Mouse (Mus musculus) v-Abl transformed pro-B cells (cell line): ENCODE data around the gene Hist1h4d.

Source experiments
- in situ Hi-C, 2 experiments: fragments of 400-800 bp; cut with MboI; formaldehyde crosslinking; loops; one replicate each; pipeline ENCODE4 v1.15.1; 2025; ENCODE audit not compliant: unreplicated experiment in 2 of 2

The Hist1h4d gene

GRCm38 (mm10) chr13:23571504-23572217, 9.7 kb upstream of the Hist1h4d start:
- in situ Hi-C loops: loop anchor here in 1 of 2 experiments (25.0 kb wide), 1 partner anchor 841 kb away; no protein-coding TSS in a partner anchor

GRCm38 (mm10) chr13:23572218-23573033, 9.0 kb upstream of the Hist1h4d start:
- in situ Hi-C loops: loop anchor here in 1 of 2 experiments (25.0 kb wide), 1 partner anchor 840 kb away; no protein-coding TSS in a partner anchor

- in situ Hi-C loops: loop anchor here in 1 of 2 experiments (25.0 kb wide), 1 partner anchor 839 kb away; no protein-coding TSS in a partner anchor
These were observed 8.1 kb upstream of the Hist1h4d start for GRCm38 (mm10) chr13:23573034-23573897.

- in situ Hi-C loops: loop anchor here in 1 of 2 experiments (25.0 kb wide), 1 partner anchor 838 kb away; no protein-coding TSS in a partner anchor
These were observed 7.4 kb upstream of the Hist1h4d start, which contains the start of the genes Hist1h2bf and Hist1h2ad for GRCm38 (mm10) chr13:23573898-23574524. Hist1h2bf (minus strand) TSS chr13:23574196. Hist1h2ad (plus strand) TSS chr13:23574381.

- in situ Hi-C loops: loop anchor here (25.0 kb wide), 3 partner anchors 338 to 1787 kb away; partner anchors contain the start of genes Hist1h1b (in 1 of the 2), Hist1h2an (in 1 of the 2), Hist1h2bp (in 1 of the 2) and Hist1h3i (in 1 of the 2)
These were observed 6.7 kb upstream of the Hist1h4d start for GRCm38 (mm10) chr13:23574546-23575170.

GRCm38 (mm10) chr13:23575271-23575851, 6.0 kb upstream of the Hist1h4d start, which contains the start of gene Hist1h3d:
Hist1h3d (plus strand) TSS chr13:23575763.
- in situ Hi-C loops: loop anchor here (25.0 kb wide), 2 partner anchors 337 to 1788 kb away; partner anchors contain the start of genes Hist1h1b (in 1 of the 2), Hist1h2an (in 1 of the 2), Hist1h2bp (in 1 of the 2) and Hist1h3i (in 1 of the 2)

- in situ Hi-C loops: loop anchor here (25.0 kb wide), 2 partner anchors 336 to 1789 kb away; partner anchors contain the start of genes Hist1h1b (in 1 of the 2), Hist1h2an (in 1 of the 2), Hist1h2bp (in 1 of the 2) and Hist1h3i (in 1 of the 2)
These were observed 5.5 kb upstream of the Hist1h4d start for GRCm38 (mm10) chr13:23575864-23576313.

- in situ Hi-C loops: loop anchor here (25.0 kb wide), 2 partner anchors 336 to 1789 kb away; partner anchors contain the start of genes Hist1h1b (in 1 of the 2), Hist1h2an (in 1 of the 2), Hist1h2bp (in 1 of the 2) and Hist1h3i (in 1 of the 2)
These were observed 5.0 kb upstream of the Hist1h4d start for GRCm38 (mm10) chr13:23576351-23576881.

- in situ Hi-C loops: loop anchor here (25.0 kb wide), 2 partner anchors 335 to 1790 kb away; partner anchors contain the start of genes Hist1h1b (in 1 of the 2), Hist1h2an (in 1 of the 2), Hist1h2bp (in 1 of the 2) and Hist1h3i (in 1 of the 2)
These were observed 4.3 kb upstream of the Hist1h4d start for GRCm38 (mm10) chr13:23576906-23577639.

GRCm38 (mm10) chr13:23577835-23578234, 3.6 kb upstream of the Hist1h4d start:
- in situ Hi-C loops: loop anchor here (25.0 kb wide), 2 partner anchors 334 to 1791 kb away; partner anchors contain the start of genes Hist1h1b (in 1 of the 2), Hist1h2an (in 1 of the 2), Hist1h2bp (in 1 of the 2) and Hist1h3i (in 1 of the 2)

- in situ Hi-C loops: loop anchor here (25.0 kb wide), 2 partner anchors 330 to 1795 kb away; partner anchors contain the start of genes Hist1h1b (in 1 of the 2), Hist1h2an (in 1 of the 2), Hist1h2bp (in 1 of the 2) and Hist1h3i (in 1 of the 2)
These were observed 1.0 kb downstream of the Hist1h4d start for GRCm38 (mm10) chr13:23582219-23583056.

- in situ Hi-C loops: loop anchor here (25.0 kb wide), 2 partner anchors 329 to 1796 kb away; partner anchors contain the start of genes Hist1h1b (in 1 of the 2), Hist1h2an (in 1 of the 2), Hist1h2bp (in 1 of the 2) and Hist1h3i (in 1 of the 2)
These were observed 2.1 kb downstream of the Hist1h4d start for GRCm38 (mm10) chr13:23583387-23584068.

GRCm38 (mm10) chr13:23584331-23584730, 2.9 kb downstream of the Hist1h4d start:
- in situ Hi-C loops: loop anchor here (25.0 kb wide), 2 partner anchors 328 to 1797 kb away; partner anchors contain the start of genes Hist1h1b (in 1 of the 2), Hist1h2an (in 1 of the 2), Hist1h2bp (in 1 of the 2) and Hist1h3i (in 1 of the 2)

GRCm38 (mm10) chr13:23585029-23585441, 3.6 kb downstream of the Hist1h4d start:
- in situ Hi-C loops: loop anchor here (5.0 to 25.0 kb wide), 5 partner anchors 37 to 1798 kb away; partner anchors contain the start of genes Hist1h1b (in 1 of the 2), Hist1h1e (in 1 of the 2), Hist1h2af (in 1 of the 2) and Hist1h2an (in 1 of the 2)
